Mouse (Mus musculus): ENCODE measurements around the gene Clca3b. TPM values are rescaled to one million over a fixed set of nuclear protein-coding genes. Genes with fewer than 3 reads are reported as not detected.

Clca3b gene
- total RNA-seq, 2 experiments from 2014 or later: not detected

Other genes starting within 250 kb of the Clca3b start
- 100 to 1,000 TPM; 269 to 286 TPM for gene Sh3glb1, start 129.0 kb downstream of the Clca3b start, total RNA-seq (2021)
- under 1 TPM; 0.06 to 0.09 TPM for gene Clca3a1, start 88.4 kb downstream of the Clca3b start, total RNA-seq (2021)
- not detected for gene Clca3a2, start 29.9 kb downstream of the Clca3b start, total RNA-seq (2021)
- gene Clca4b, start 83.2 kb upstream of the Clca3b start, total RNA-seq (2021): not detected
- not detected for gene Clca4a, start 125.7 kb upstream of the Clca3b start, total RNA-seq (2021)
- gene Clca1, start 183.4 kb upstream of the Clca3b start, total RNA-seq (2021): not detected

All from gastrocnemius, postnatal 14 days (tissue).